Mouse (Mus musculus) liver, postnatal 0 days (tissue): Measurements from ENCODE around the gene Pisd. TPM values are rescaled to one million over a fixed set of nuclear protein-coding genes. Genes with fewer than 3 reads are reported as not detected.
"Not testable (repeated sequence)": the region's sequence is repeated elsewhere in the genome, so short reads cannot be mapped to it uniquely, and the experiment has no call there.

ENCODE experiments used
- ATAC-seq: fragments of 200-750 bp; cut with Nextera tagmentation; 2 replicates; pipeline ENCODE4 v1.8.0; 2017; ENCODE audit warnings: mild to moderate bottlenecking, moderate library complexity
- DNase-seq: peaks from one replicate; pipeline ENCODE4 v3.0.0-alpha.2; 2016
- H3K27ac ChIP-seq: fragments of 300-500 bp; sonication (generic); 2 replicates; pipeline ENCODE4 v1.5.1; 2014; ENCODE audit warnings: antibody characterized with exemption, moderate library complexity, mild to moderate bottlenecking, low read depth
- H3K27me3 ChIP-seq: fragments of 300-500 bp; sonication (generic); 2 replicates; pipeline ENCODE4 v1.6.1; 2014; ENCODE audit warnings: low read length, control low read depth, mixed read lengths; ENCODE audit not compliant: insufficient read depth
- H3K36me3 ChIP-seq: fragments of 300-500 bp; sonication (generic); replicated peaks from 2 replicates; pipeline ENCODE4 v1.6.1; 2014; ENCODE audit warnings: mild to moderate bottlenecking, control low read depth, low read length, moderate library complexity, mixed read lengths; ENCODE audit not compliant: insufficient read depth
- H3K4me1 ChIP-seq: fragments of 300-500 bp; sonication (generic); 2 replicates; pipeline ENCODE4 v1.6.1; 2014; ENCODE audit warnings: antibody characterized with exemption, mild to moderate bottlenecking, control low read depth; ENCODE audit not compliant: insufficient read depth
- H3K4me2 ChIP-seq: fragments of 300-500 bp; sonication (generic); 2 replicates; pipeline ENCODE4 v1.6.1; 2014; ENCODE audit warnings: low read depth, mild to moderate bottlenecking, low read length, moderate library complexity, mixed read lengths
- H3K4me3 ChIP-seq: fragments of 300-500 bp; sonication (generic); 2 replicates; pipeline ENCODE4 v1.5.1; 2014; ENCODE audit warnings: low read depth, low read length
- H3K9ac ChIP-seq: fragments of 300-500 bp; sonication (generic); replicated peaks from 2 replicates; pipeline ENCODE4 v1.6.1; 2014; ENCODE audit warnings: mild to moderate bottlenecking, moderate library complexity
- H3K9me3 ChIP-seq: fragments of 300-500 bp; sonication (generic); 2 replicates; pipeline ENCODE4 v1.6.1; 2016; ENCODE audit warnings: mild to moderate bottlenecking, control low read depth, low read length, mixed read lengths
- CTCF ChIP-seq: sonication (generic); IDR thresholded peaks from 2 replicates; pipeline ENCODE4 v1.5.1; 2016; ENCODE audit warnings: antibody characterized with exemption, low read depth
- EP300 ChIP-seq: IDR thresholded peaks from 2 replicates; pipeline ENCODE4 v1.6.1; 2016; ENCODE audit warnings: antibody characterized with exemption, low read depth, mild to moderate bottlenecking
- WGBS: fragments of 180-500 bp; shearing (Covaris S2); extraction: QIAGEN DNeasy Blood & Tissue Kit; methylation state at CpG from one replicate; pipeline ENCODE4 v1.1.7; 2014; ENCODE audit not compliant: insufficient replicate concordance; 5-methylcytosine and 5-hydroxymethylcytosine counted together
- polyA plus RNA-seq: library from polyadenylated mRNA; unstranded; fragments of >200 nt; fragmentation: Nextera tagmentation; extraction: Ambion mirVana; gene quantifications from 2 replicates; pipeline ENCODE4 v1.2.1, GENCODE M21; 2015

The Pisd gene
- polyA plus RNA-seq, 1 experiment from 2014 or later, result 42.2 TPM

GRCm38 (mm10) chr5:32735779-32736178 lies 49.7 kb downstream of the Pisd start:
- Histone ChIP-seq H3K4me1 (0 out of 2 replicates have a peak, but pooled peaks cover 3% of the 10 kb centered on the region), H3K9me3 (no peaks in the 10 kb centered on the region), H3K4me3 (no peak overlapping the region), H3K9ac (no peak overlapping the region), H3K36me3 (0 out of 2 replicates have a peak, but pooled peaks cover 7% of the 10 kb centered on the region), H3K4me2 (no peak overlapping the region), H3K27ac (no peak overlapping the region), H3K27me3 (no peaks in the 10 kb centered on the region)
- WGBS, result 77% methylated on average over 6 of the region's 6 CpGs
- DNase-seq (no peak), ATAC-seq (no peak)
- TF ChIP-seq EP300, result no peak
- TF ChIP-seq CTCF, result no peak

- not testable (repeated sequence) for H3K4me1 ChIP-seq, H3K4me3 ChIP-seq, H3K27ac ChIP-seq, DNase-seq, H3K9ac ChIP-seq, H3K9me3 ChIP-seq, H3K27me3 ChIP-seq, H3K4me2 ChIP-seq, H3K36me3 ChIP-seq
- ATAC-seq, result 0 out of 2 replicates have a peak, but pooled peaks have one; percentile 29
- 85% methylated on average over 6 of the region's 6 CpGs for WGBS
These were observed 51.6 kb downstream of the Pisd start for GRCm38 (mm10) chr5:32733892-32734291.

DNA sequence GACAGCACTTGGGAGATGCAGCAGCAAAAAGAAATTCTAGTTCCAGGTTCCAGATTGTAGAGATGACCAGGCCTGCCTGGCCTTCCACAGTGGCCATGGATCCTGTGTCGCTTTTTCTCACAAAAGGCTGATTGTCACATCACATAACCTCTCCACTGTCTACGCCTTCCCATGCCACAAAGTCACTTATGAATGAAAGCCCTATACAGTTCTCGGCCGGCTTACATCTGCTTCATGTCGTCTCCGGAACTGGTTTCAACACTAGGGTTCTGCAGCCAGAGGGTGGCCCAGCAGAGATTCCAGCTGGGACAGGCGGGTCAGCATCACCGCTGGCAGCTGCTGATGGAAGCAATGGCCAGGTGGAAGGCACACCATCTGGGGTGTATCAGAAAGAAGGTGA lies 56.6 kb downstream of the Pisd start:
- no peaks in the 10 kb centered on the region for H3K27me3 ChIP-seq
- no peak overlapping the region for H3K27ac ChIP-seq
- H3K9ac ChIP-seq, result no peak overlapping the region
- H3K9me3 ChIP-seq, result no peaks in the 10 kb centered on the region
- DNase-seq (no peak), ATAC-seq (no peak)
- no peak for TF ChIP-seq EP300
- no peak for TF ChIP-seq CTCF
- H3K4me3 ChIP-seq, result no peak overlapping the region
- 89% methylated on average over 8 of the region's 8 CpGs for WGBS
- no peaks in the 10 kb centered on the region for H3K4me1 ChIP-seq
- no peak overlapping the region for H3K4me2 ChIP-seq
- H3K36me3 ChIP-seq, result no peaks in the 10 kb centered on the region

- WGBS, result 82% methylated on average over 7 of the region's 7 CpGs
- DNase-seq (no peak), ATAC-seq (no peak)
- no peak overlapping the region for H3K4me2 ChIP-seq
- no peaks in the 10 kb centered on the region for H3K27me3 ChIP-seq
- no peak for TF ChIP-seq EP300
- no peak for TF ChIP-seq CTCF
- no peak overlapping the region for H3K27ac ChIP-seq
- H3K9me3 ChIP-seq, result no peaks in the 10 kb centered on the region
- H3K36me3 ChIP-seq, result no peaks in the 10 kb centered on the region
- no peak overlapping the region for H3K4me3 ChIP-seq
- no peaks in the 10 kb centered on the region for H3K4me1 ChIP-seq
- no peak overlapping the region for H3K9ac ChIP-seq
These were observed 57.1 kb downstream of the Pisd start for GRCm38 (mm10) chr5:32728300-32728699.

DNA sequence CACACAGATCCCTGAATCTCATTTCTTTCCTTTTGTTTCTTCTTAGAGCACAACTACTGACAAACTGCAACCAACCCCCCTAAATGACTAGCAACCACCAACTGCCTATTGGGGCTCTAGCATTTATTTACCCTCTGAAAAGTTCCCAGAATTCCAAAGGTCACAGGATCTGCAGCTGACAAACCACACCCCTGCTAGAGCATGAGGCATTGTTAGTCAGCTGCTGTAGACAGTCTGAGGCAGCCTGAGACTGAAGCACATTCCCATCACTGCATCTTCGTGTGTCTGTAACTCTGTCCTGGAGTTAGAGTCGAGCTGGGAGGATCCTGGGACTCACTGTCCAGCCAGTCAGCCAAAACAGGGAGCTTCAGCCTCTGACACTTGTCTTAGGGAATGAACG lies 60.0 kb downstream of the Pisd start:
- H3K27me3 ChIP-seq, H3K9ac ChIP-seq, H3K4me2 ChIP-seq, H3K27ac ChIP-seq, H3K4me3 ChIP-seq, H3K4me1 ChIP-seq, DNase-seq, H3K9me3 ChIP-seq, H3K36me3 ChIP-seq: not testable (repeated sequence)
- ATAC-seq, result peak; percentile 68; the same call in 1 of the 2 replicates
- WGBS, result 51% methylated on average over 3 of the region's 3 CpGs

DNA sequence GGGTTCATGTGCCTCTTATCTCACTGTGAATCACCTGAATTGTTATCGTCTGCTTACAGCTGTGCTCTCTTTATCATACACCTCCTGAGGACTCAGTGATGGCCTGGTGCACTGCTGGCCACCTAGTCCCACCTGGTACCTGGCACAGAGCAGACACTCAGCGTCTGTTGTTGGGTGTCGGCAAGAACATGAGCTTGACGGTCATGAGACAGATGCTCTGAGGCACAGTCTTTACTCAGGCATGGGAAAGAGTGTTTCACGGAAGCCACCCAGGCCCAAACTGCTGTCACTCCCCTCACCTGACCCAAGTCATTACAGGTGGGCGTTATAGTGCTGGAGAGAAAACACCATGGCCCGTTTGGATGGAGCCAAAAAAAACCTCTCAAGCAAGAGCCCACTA lies 61.5 kb downstream of the Pisd start:
- 73% methylated on average over 7 of the region's 7 CpGs for WGBS
- Histone ChIP-seq H3K27me3 (no peaks in the 10 kb centered on the region), H3K4me3 (no peak overlapping the region), H3K9ac (no peak overlapping the region), H3K36me3 (no peaks in the 10 kb centered on the region), H3K4me1 (peaks cover 8% of the 10 kb centered on the region; the same call in 1 of the 2 replicates), H3K27ac (no peak overlapping the region), H3K9me3 (no peaks in the 10 kb centered on the region), H3K4me2 (no peak overlapping the region)
- ATAC-seq (no peak), DNase-seq (peak; percentile 7)
- TF ChIP-seq EP300, result no peak
- TF ChIP-seq CTCF, result no peak

DNA sequence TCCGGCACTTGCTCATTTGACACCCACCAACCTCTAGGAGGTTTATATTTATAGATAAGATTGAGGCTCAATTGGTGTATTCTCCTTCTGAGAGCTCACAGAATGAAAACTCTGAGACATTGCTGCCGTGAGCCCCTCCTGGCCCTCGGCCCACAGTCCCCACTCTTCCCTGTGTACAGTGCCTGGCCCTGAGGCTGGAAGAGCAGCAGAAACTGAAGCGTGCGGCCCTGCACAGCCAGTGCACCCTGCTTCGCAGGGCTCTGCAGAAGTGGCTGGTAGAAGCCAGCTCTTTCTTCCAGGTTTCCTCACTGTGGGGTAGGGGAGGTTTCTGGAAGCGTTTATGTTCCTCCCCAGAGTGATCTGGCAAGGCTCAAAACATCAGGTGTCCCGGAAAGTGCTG lies 62.7 kb downstream of the Pisd start:
- not testable (repeated sequence) for H3K4me2 ChIP-seq, H3K27me3 ChIP-seq, H3K9me3 ChIP-seq, H3K9ac ChIP-seq, H3K4me1 ChIP-seq, H3K4me3 ChIP-seq, H3K27ac ChIP-seq, ATAC-seq, H3K36me3 ChIP-seq
- WGBS, result 72% methylated on average over 8 of the region's 8 CpGs
- DNase-seq, result peak; percentile 7
